Mouse (Mus musculus): ENCODE data around the gene Phactr4.

- TF ChIP-seq CTCF (IDR thresholded peaks at IDR 0.05; ENCODE audit: low read depth) (no peak), EP300 (IDR thresholded peaks at IDR 0.05; ENCODE audit: low read depth) (no peak)
Observed at GRCm38 (mm10) chr4:132332880-132333279, 89.4 kb downstream of the Phactr4 start.

All from heart, postnatal 0 days (tissue).